Comparison of ENCODE assay signal across 4 mouse cellular contexts in genomic region chr1:53526021-53526420, GRCm38 (mm10).
DNase-seq lines count a peak whose midpoint lies in the region; TF ChIP-seq lines count a peak whose summit lies in the region.
"Not testable (repeated sequence)": the region's sequence is repeated elsewhere in the genome, so short reads cannot be mapped to it uniquely, and the experiment has no call there.

No protein-coding gene starts in this region.

- DNase-seq in ES-CJ7 (ENCODE audit: low read depth, low spot score), result peak; percentile 72
- DNase-seq in R1 (ENCODE audit: low read depth, low spot score), result peak; percentile 81
- DNase-seq in ZHBTc4 (ENCODE audit: low read depth, low spot score), result peak; percentile 72

- H3K4me3 ChIP-seq in ES-Bruce4 (ENCODE audit: low read depth, low read length), result not testable (repeated sequence)

- 0 out of 2 replicates have a peak overlapping the region, but pooled peaks have one; percentile 44 for H3K27ac ChIP-seq in ES-Bruce4 (ENCODE audit: insufficient read depth, low read length)

- not testable (repeated sequence) for H3K4me1 ChIP-seq in ES-Bruce4 (ENCODE audit: control insufficient read depth, insufficient read depth, low read length)

- peaks cover 26% of the 10 kb centered on the region for H3K9me3 ChIP-seq in ES-Bruce4 (replicated peaks; ENCODE audit: control insufficient read depth, insufficient read depth, low read length, poor library complexity, severe bottlenecking)

- not testable (repeated sequence) for H3K36me3 ChIP-seq in ES-Bruce4 (ENCODE audit: control insufficient read depth, insufficient read depth, low read length, poor library complexity, severe bottlenecking)

- not testable (repeated sequence) for TF ChIP-seq EP300 in ES-Bruce4 (IDR thresholded peaks at IDR 0.05; ENCODE audit: insufficient read depth, low read depth, low read length)

- not testable (repeated sequence) for TF ChIP-seq POLR2A in ES-Bruce4 (IDR thresholded peaks at IDR 0.05; ENCODE audit: insufficient read depth, low read length)

- H3K9ac ChIP-seq in ES-Bruce4 (ENCODE audit: low read depth, poor library complexity, severe bottlenecking), result not testable (repeated sequence)

- TF ChIP-seq CTCF in ES-Bruce4 (IDR thresholded peaks at IDR 0.05; ENCODE audit: low read depth, low read length), result not testable (repeated sequence)

- not testable (repeated sequence) for H3K27me3 ChIP-seq in ES-Bruce4 (ENCODE audit: control insufficient read depth, insufficient read depth, low read length, poor library complexity, severe bottlenecking)
